Mouse (Mus musculus) cortical plate, adult 2 months (tissue): ENCODE measurements around the gene Clptm1.

Experiments used
- CTCF ChIP-seq: fragments of 200-500 bp; IDR thresholded peaks from 2 replicates; pipeline ENCODE4 v1.5.1; 2011; ENCODE audit warnings: mild to moderate bottlenecking, control low read depth, low read length; ENCODE audit not compliant: insufficient read depth; ENCODE audit errors: extremely low read depth
- POLR2A ChIP-seq: fragments of 200-500 bp; IDR thresholded peaks from 2 replicates; pipeline ENCODE4 v1.6.1; 2011; ENCODE audit warnings: mild to moderate bottlenecking, low read length, control low read depth; ENCODE audit not compliant: insufficient read depth; ENCODE audit errors: extremely low read depth

DNA sequence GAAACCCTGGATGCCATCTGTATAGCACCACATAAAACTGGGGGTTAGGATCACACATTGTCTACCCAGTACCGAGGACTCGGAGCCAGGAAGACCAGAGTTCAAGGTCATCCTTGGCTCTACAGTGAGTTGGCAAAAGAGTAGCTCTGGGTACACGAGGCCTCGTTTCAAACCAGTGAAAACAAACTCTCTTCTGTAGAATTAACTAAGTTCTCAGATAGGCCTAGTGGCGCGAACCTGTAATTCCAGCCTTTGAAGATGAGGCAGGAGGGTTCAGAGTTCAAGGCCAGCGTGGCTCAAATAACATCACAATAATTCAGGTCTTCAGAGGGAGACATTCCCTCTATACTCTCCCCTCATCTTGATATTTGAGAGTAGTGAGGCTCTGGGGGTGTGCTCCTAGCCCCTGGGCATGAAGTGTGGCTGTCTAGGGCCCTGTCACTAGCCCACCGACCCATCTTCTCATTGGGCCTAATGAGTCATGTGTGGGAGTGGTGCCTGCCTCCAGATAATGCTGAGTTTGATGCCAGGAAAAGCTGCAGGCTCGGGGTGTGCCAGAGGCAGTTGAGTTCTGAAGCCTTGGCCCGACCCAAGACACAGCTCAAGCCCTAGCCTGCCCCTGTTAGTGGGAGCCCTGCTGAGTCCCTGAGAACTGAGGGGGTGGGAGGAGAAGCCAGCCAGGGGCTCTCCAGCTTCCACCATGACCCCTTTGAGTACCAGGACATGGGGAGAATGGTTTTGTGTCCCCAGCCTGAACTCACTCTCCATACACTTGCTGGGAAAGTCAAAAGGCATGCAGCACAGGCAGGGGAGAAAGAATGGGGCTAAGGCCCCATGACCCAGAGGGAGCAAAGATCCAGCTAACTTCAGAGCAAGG lies 29.7 kb upstream of the Clptm1 start:
- TF ChIP-seq CTCF: no peak
- TF ChIP-seq POLR2A: no peak
